Mouse (Mus musculus): ENCODE measurements around the gene Hist1h2bc. TPM values are rescaled to one million over a fixed set of nuclear protein-coding genes. Genes with fewer than 3 reads are reported as not detected.

Hist1h2bc gene
- polyA plus RNA-seq, 1 experiment from 2014 or later, result 50.1 TPM

GRCm38 (mm10) chr13:23687907-23688306 is 3.9 kb downstream of the Hist1h2bc start:
- H3K9me3 ChIP-seq, result no peaks in the 10 kb centered on the region
- ATAC-seq (ENCODE audit: extremely low read depth, insufficient number of reproducible peaks, low FRiP score, low TSS enrichment), result no peak
- H3K4me3 ChIP-seq, result no peak overlapping the region
- H3K4me2 ChIP-seq, result no peak overlapping the region
- 93% methylated on average over 7 of the region's 7 CpGs for WGBS
- H3K27ac ChIP-seq (replicated peaks), result no peak overlapping the region
- peaks cover 20% of the 10 kb centered on the region for H3K4me1 ChIP-seq
- no peak overlapping the region for H3K9ac ChIP-seq
- no peaks in the 10 kb centered on the region for H3K36me3 ChIP-seq
- no peaks in the 10 kb centered on the region for H3K27me3 ChIP-seq (replicated peaks)

DNA sequence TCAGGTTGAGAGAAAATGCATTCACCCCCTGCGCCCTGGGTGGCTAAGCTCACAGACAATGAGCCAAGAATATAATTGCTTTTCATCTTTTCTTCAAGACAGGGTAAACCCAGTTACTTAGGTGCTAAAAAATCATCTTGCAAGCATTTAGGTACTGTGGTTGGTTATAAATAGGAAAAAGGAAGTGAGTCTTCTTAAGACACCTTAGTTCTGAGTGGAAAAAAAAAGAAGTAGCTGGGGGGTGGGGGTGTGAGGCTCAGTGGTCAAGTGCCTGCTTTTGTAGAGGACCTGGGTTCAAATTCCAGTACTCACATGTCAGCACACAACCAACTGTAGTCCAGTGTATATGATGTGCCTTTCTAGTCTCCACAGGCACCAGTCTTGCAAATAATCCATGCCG is 5.0 kb downstream of the Hist1h2bc start:
- WGBS, result 82% methylated on average over 2 of the region's 2 CpGs
- ATAC-seq (ENCODE audit: extremely low read depth, insufficient number of reproducible peaks, low FRiP score, low TSS enrichment), result no peak
- no peak overlapping the region for H3K4me2 ChIP-seq
- H3K9me3 ChIP-seq, result no peaks in the 10 kb centered on the region
- peaks cover 16% of the 10 kb centered on the region for H3K4me1 ChIP-seq
- H3K27ac ChIP-seq (replicated peaks), result no peak overlapping the region
- no peak overlapping the region for H3K9ac ChIP-seq
- no peaks in the 10 kb centered on the region for H3K27me3 ChIP-seq (replicated peaks)
- no peaks in the 10 kb centered on the region for H3K36me3 ChIP-seq
- H3K4me3 ChIP-seq, result no peak overlapping the region

DNA sequence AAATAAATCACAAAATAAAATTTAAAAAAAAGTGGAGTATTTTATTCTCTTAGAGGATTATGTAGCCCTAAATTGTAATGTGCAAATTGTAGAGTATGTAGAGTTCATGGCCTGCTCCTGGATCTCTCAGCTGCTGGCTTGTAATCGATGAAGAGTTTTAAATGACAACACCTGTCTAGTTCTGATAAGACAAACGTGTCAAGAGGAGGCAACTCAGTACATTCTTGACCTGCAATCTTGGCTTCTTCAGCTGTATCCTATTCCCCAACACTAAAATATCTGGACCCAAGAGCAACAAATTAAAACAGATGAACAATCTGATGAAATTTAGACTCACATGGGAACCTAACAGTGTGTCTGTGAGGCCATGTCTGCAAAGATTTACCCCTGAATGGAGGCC is 5.5 kb downstream of the Hist1h2bc start:
- ATAC-seq (ENCODE audit: extremely low read depth, insufficient number of reproducible peaks, low FRiP score, low TSS enrichment), result no peak
- Histone ChIP-seq H3K27ac (replicated peaks) (no peak overlapping the region), H3K4me3 (no peak overlapping the region), H3K27me3 (replicated peaks) (no peaks in the 10 kb centered on the region), H3K9ac (no peak overlapping the region), H3K4me1 (peaks cover 16% of the 10 kb centered on the region), H3K4me2 (no peak overlapping the region), H3K9me3 (no peaks in the 10 kb centered on the region), H3K36me3 (no peaks in the 10 kb centered on the region)
- WGBS, result 57% methylated on average over 2 of the region's 2 CpGs

GRCm38 (mm10) chr13:23693856-23694440 is 9.9 kb downstream of the Hist1h2bc start:
- no peak overlapping the region for H3K9ac ChIP-seq
- H3K4me3 ChIP-seq, result no peak overlapping the region
- WGBS, result 71% methylated on average over 6 of the region's 6 CpGs
- peaks cover 24% of the 10 kb centered on the region for H3K4me1 ChIP-seq
- no peak for ATAC-seq (ENCODE audit: extremely low read depth, insufficient number of reproducible peaks, low FRiP score, low TSS enrichment)
- H3K36me3 ChIP-seq, result no peaks in the 10 kb centered on the region
- H3K4me2 ChIP-seq, result no peak overlapping the region
- no peaks in the 10 kb centered on the region for H3K27me3 ChIP-seq (replicated peaks)
- H3K27ac ChIP-seq (replicated peaks), result no peak overlapping the region
- H3K9me3 ChIP-seq, result no peaks in the 10 kb centered on the region

GRCm38 (mm10) chr13:23694956-23695355 is 11.0 kb downstream of the Hist1h2bc start:
- peaks cover 25% of the 10 kb centered on the region for H3K4me1 ChIP-seq
- H3K36me3 ChIP-seq, result no peaks in the 10 kb centered on the region
- no peak overlapping the region for H3K9ac ChIP-seq
- ATAC-seq (ENCODE audit: extremely low read depth, insufficient number of reproducible peaks, low FRiP score, low TSS enrichment), result no peak
- H3K4me3 ChIP-seq, result no peak overlapping the region
- H3K27me3 ChIP-seq (replicated peaks), result no peaks in the 10 kb centered on the region
- no peak overlapping the region for H3K4me2 ChIP-seq
- WGBS, result 88% methylated on average over 9 of the region's 9 CpGs
- no peaks in the 10 kb centered on the region for H3K9me3 ChIP-seq
- no peak overlapping the region for H3K27ac ChIP-seq (replicated peaks)

- peak within 1 kb of the TSS; percentile 37; the same call in 1 of the 2 replicates for H3K9ac ChIP-seq
These were observed 11.5 kb downstream of the Hist1h2bc start, which contains the start of gene Hist1h1t for GRCm38 (mm10) chr13:23695514-23695913. Gene Hist1h1t, plus strand, starts transcription at chr13:23695814.

DNA sequence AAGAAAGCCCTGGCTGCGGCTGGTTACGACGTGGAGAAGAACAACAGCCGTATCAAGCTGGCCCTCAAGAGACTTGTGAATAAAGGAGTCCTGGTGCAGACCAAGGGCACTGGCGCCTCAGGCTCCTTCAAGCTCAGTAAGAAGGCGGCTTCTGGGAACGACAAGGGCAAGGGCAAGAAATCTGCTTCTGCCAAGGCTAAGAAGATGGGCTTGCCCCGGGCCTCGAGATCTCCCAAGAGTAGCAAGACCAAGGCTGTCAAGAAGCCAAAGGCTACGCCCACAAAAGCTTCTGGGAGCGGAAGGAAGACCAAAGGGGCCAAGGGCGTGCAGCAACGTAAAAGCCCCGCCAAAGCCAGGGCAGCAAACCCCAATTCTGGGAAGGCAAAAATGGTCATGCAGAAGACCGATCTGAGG is 12.1 kb downstream of the Hist1h2bc start:
- Histone ChIP-seq H3K9me3 (no peaks in the 10 kb centered on the region), H3K9ac (peak overlapping the region; percentile 37; the same call in 1 of the 2 replicates), H3K4me3 (no peak overlapping the region), H3K27me3 (replicated peaks) (no peaks in the 10 kb centered on the region), H3K4me2 (peak overlapping the region; percentile 46), H3K4me1 (peaks cover 25% of the 10 kb centered on the region), H3K36me3 (no peaks in the 10 kb centered on the region), H3K27ac (replicated peaks) (no peak overlapping the region)
- ATAC-seq (ENCODE audit: extremely low read depth, insufficient number of reproducible peaks, low FRiP score, low TSS enrichment), result no peak
- 46% methylated on average over 15 of the region's 15 CpGs for WGBS

More at GRCm38 (mm10) chr13:23695514-23695913, 11.5 kb downstream of the Hist1h2bc start, which contains the start of gene Hist1h1t:
- Histone ChIP-seq H3K36me3 (no peaks in the 10 kb centered on the region), H3K27ac (replicated peaks) (no peak within 1 kb of the TSS), H3K9me3 (no peaks in the 10 kb centered on the region), H3K4me3 (no peak within 1 kb of the TSS), H3K27me3 (replicated peaks) (no peaks in the 10 kb centered on the region), H3K4me2 (peak within 1 kb of the TSS; percentile 46), H3K4me1 (peaks cover 25% of the 10 kb centered on the region)
- no peak for ATAC-seq (ENCODE audit: extremely low read depth, insufficient number of reproducible peaks, low FRiP score, low TSS enrichment)
- WGBS, result 36% methylated on average over 13 of the region's 13 CpGs

- ATAC-seq (ENCODE audit: extremely low read depth, insufficient number of reproducible peaks, low FRiP score, low TSS enrichment), result peak; percentile 63
- no peaks in the 10 kb centered on the region for H3K9me3 ChIP-seq
- peak overlapping the region; percentile 83 for H3K9ac ChIP-seq
- WGBS, result under 1% methylated on average over 27 of the region's 32 CpGs
- peaks cover 25% of the 10 kb centered on the region for H3K4me1 ChIP-seq
- H3K4me3 ChIP-seq, result peak overlapping the region; percentile 55
- H3K27me3 ChIP-seq (replicated peaks), result no peaks in the 10 kb centered on the region
- peak overlapping the region; percentile 93 for H3K27ac ChIP-seq (replicated peaks)
- no peaks in the 10 kb centered on the region for H3K36me3 ChIP-seq
- H3K4me2 ChIP-seq, result peak overlapping the region; percentile 81
These were observed 13.7 kb downstream of the Hist1h2bc start for GRCm38 (mm10) chr13:23697491-23698299.

DNA sequence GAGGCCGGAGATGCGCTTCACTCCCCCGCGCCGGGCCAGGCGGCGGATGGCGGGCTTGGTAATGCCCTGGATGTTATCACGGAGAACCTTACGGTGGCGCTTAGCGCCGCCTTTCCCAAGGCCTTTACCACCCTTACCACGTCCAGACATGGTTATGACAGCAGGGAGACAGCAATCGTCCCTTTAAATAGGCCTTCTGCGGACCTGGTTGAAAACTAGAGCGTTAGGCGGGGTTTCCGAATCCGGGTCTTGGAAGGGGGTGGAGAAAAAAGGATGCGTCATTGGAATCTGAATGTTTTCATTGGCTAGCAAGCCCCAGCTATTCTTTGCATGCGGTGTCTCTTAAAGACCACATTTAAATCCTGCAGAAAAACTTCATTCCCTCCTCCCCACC is 14.3 kb downstream of the Hist1h2bc start, which contains the start of gene Hist1h4c:
TSS of gene Hist1h4c (minus strand) at position 155 of the 394 bp plus-strand sequence.
- peaks cover 25% of the 10 kb centered on the region for H3K4me1 ChIP-seq
- H3K4me2 ChIP-seq, result peak within 1 kb of the TSS; percentile 81
- H3K27ac ChIP-seq (replicated peaks), result peak within 1 kb of the TSS; percentile 93
- WGBS, result 0% methylated on average over 22 of the region's 22 CpGs
- H3K9me3 ChIP-seq, result no peaks in the 10 kb centered on the region
- no peaks in the 10 kb centered on the region for H3K27me3 ChIP-seq (replicated peaks)
- H3K4me3 ChIP-seq, result peak within 1 kb of the TSS; percentile 55
- H3K9ac ChIP-seq, result peak within 1 kb of the TSS; percentile 83
- ATAC-seq (ENCODE audit: extremely low read depth, insufficient number of reproducible peaks, low FRiP score, low TSS enrichment), result peak; percentile 81
- no peaks in the 10 kb centered on the region for H3K36me3 ChIP-seq

- Histone ChIP-seq H3K9ac (peak overlapping the region; percentile 37), H3K27me3 (replicated peaks) (no peaks in the 10 kb centered on the region), H3K4me3 (peak overlapping the region; percentile 55; the same call in 1 of the 2 replicates), H3K4me2 (peak overlapping the region; percentile 81), H3K4me1 (peaks cover 25% of the 10 kb centered on the region), H3K36me3 (no peaks in the 10 kb centered on the region), H3K27ac (replicated peaks) (peak overlapping the region; percentile 93), H3K9me3 (no peaks in the 10 kb centered on the region)
- ATAC-seq (ENCODE audit: extremely low read depth, insufficient number of reproducible peaks, low FRiP score, low TSS enrichment), result no peak
- 63% methylated on average over 6 of the region's 6 CpGs for WGBS
These were observed 15.0 kb downstream of the Hist1h2bc start for GRCm38 (mm10) chr13:23698996-23699395.

DNA sequence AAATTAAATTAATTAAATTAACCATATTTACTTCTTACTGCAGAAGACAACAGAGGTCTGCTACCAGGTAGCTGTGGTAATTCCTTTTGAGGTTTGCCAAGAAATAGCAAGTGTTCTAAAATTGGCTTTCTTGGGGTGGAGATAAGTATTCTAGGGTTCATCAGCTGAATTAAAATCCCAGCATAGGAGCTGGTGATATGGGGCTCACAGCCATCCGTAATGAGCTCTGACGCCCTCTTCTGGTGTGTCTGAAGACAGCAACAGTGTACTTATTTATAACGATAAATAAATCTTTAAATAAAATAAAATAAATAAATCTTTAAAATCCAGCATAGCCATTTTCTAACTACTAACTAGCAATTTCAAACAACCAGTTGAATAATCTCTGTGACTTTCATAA is 15.8 kb downstream of the Hist1h2bc start:
- H3K27me3 ChIP-seq (replicated peaks), result no peaks in the 10 kb centered on the region
- no peak overlapping the region for H3K27ac ChIP-seq (replicated peaks)
- H3K9me3 ChIP-seq, result no peaks in the 10 kb centered on the region
- H3K4me2 ChIP-seq, result no peak overlapping the region
- no peaks in the 10 kb centered on the region for H3K36me3 ChIP-seq
- H3K4me1 ChIP-seq, result peaks cover 25% of the 10 kb centered on the region
- 64% methylated on average over 3 of the region's 3 CpGs for WGBS
- H3K4me3 ChIP-seq, result no peak overlapping the region
- no peak for ATAC-seq (ENCODE audit: extremely low read depth, insufficient number of reproducible peaks, low FRiP score, low TSS enrichment)
- H3K9ac ChIP-seq, result no peak overlapping the region

Measured in heart, embryonic 13.5 days (tissue).